ENCODE assay signal across 8 mouse cellular contexts in the genomic region with DNA sequence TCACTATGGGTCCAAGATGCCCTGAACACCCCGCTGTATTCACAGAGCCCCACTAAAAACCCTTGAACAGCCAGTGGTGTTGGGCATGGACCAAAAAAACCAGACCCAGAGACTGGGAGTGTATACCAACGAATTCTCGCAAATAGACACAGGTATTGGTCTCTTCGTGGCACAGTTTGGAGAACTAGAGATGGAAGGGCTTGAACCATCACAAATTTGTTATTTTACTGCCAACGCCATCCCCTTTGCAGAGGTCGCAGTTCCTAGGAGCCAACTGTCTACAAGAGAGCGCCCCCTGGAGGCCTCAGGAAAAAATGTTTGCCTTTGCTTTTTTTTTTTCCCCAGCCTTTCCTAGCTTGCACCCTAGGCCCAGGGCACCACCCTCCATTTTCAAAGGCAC.
DNase-seq lines count a peak whose midpoint lies in the region; ATAC-seq and TF ChIP-seq lines count a peak whose summit lies in the region.

No protein-coding gene starts in this region.

- H3K4me3 ChIP-seq in layer of hippocampus, adult 2 months = no peak overlapping the region
- H3K4me3 ChIP-seq in hindbrain, embryonic 10.5 days = no peak overlapping the region
- no peak overlapping the region for H3K4me3 ChIP-seq in lung, postnatal 0 days (ENCODE audit: low read depth, low read length)
- no peak overlapping the region for H3K4me3 ChIP-seq in stomach, embryonic 15.5 days (replicated peaks)

- no peak overlapping the region for H3K9ac ChIP-seq in lung, postnatal 0 days (replicated peaks; ENCODE audit: low read depth)
- H3K9ac ChIP-seq in stomach, embryonic 15.5 days = no peak overlapping the region

- H3K4me1 ChIP-seq in hindbrain, embryonic 10.5 days (replicated peaks) = peaks cover 36% of the 10 kb centered on the region
- 0 out of 2 replicates have a peak, but pooled peaks cover 3% of the 10 kb centered on the region for H3K4me1 ChIP-seq in lung, postnatal 0 days (ENCODE audit: insufficient read depth, low read depth, low read length)
- H3K4me1 ChIP-seq in stomach, embryonic 15.5 days = peaks cover 20% of the 10 kb centered on the region

- no peak for TF ChIP-seq EP300 in lung, postnatal 0 days (IDR thresholded peaks at IDR 0.05)

- no peak for DNase-seq in layer of hippocampus, adult 2 months (ENCODE audit: low spot score in 2 of 2)
- no peak for DNase-seq in layer of hippocampus, adult 8-10 months (ENCODE audit: low spot score in 2 of 2)
- peak; percentile 12 for DNase-seq in Muller cell, postnatal 12 days (ENCODE audit: inconsistent ontology term)
- DNase-seq in embryo, embryonic 10 days (ENCODE audit: low spot score) = peak; percentile 71
- DNase-seq in hindbrain, embryonic 10.5 days (ENCODE audit: low spot score) = peak; percentile 49
- DNase-seq in lung, postnatal 0 days (ENCODE audit: low spot score) = peak; percentile 62
- DNase-seq in frontal cortex, postnatal 14 days (ENCODE audit: low spot score in 2 of 2) = no peak

- no peaks in the 10 kb centered on the region for H3K36me3 ChIP-seq in hindbrain, embryonic 10.5 days
- no peaks in the 10 kb centered on the region for H3K36me3 ChIP-seq in lung, postnatal 0 days (ENCODE audit: insufficient read depth, low read length)
- no peaks in the 10 kb centered on the region for H3K36me3 ChIP-seq in stomach, embryonic 15.5 days

- WGBS in hindbrain, embryonic 10.5 days = 29% methylated on average over 7 of the region's 7 CpGs
- 41% methylated on average over 7 of the region's 7 CpGs for WGBS in lung, postnatal 0 days
- whole genome bisulfite sequencing in stomach, embryonic 15.5 days = 42% methylated on average over 7 of the region's 7 CpGs

- H3K4me2 ChIP-seq in lung, postnatal 0 days (replicated peaks; ENCODE audit: low read depth, low read length) = no peak overlapping the region
- H3K4me2 ChIP-seq in stomach, embryonic 15.5 days = no peak overlapping the region

- no peaks in the 10 kb centered on the region for H3K27me3 ChIP-seq in hindbrain, embryonic 10.5 days (ENCODE audit: insufficient read depth, poor library complexity, severe bottlenecking)
- no peaks in the 10 kb centered on the region for H3K27me3 ChIP-seq in lung, postnatal 0 days (replicated peaks; ENCODE audit: insufficient read depth, low read length)
- H3K27me3 ChIP-seq in stomach, embryonic 15.5 days (replicated peaks) = no peaks in the 10 kb centered on the region

- peak overlapping the region; percentile 95 for H3K27ac ChIP-seq in layer of hippocampus, adult 2 months
- peak overlapping the region; percentile 89 for H3K27ac ChIP-seq in hindbrain, embryonic 10.5 days
- 0 out of 2 replicates have a peak overlapping the region, but pooled peaks have one; percentile 7 for H3K27ac ChIP-seq in lung, postnatal 0 days (ENCODE audit: low read length)
- H3K27ac ChIP-seq in stomach, embryonic 15.5 days = peak overlapping the region; percentile 89

- peak; percentile 86 for TF ChIP-seq CTCF in layer of hippocampus, adult 2 months (conservative IDR thresholded peaks at IDR 0.05)
- TF ChIP-seq CTCF in lung, postnatal 0 days (IDR thresholded peaks at IDR 0.05) = peak; percentile 72

- no peaks in the 10 kb centered on the region for H3K9me3 ChIP-seq in hindbrain, embryonic 10.5 days
- no peaks in the 10 kb centered on the region for H3K9me3 ChIP-seq in lung, postnatal 0 days (ENCODE audit: low read length)
- H3K9me3 ChIP-seq in stomach, embryonic 15.5 days = no peaks in the 10 kb centered on the region

- no peak for ATAC-seq in lung, postnatal 0 days
- ATAC-seq in stomach, embryonic 15.5 days (ENCODE audit: insufficient read depth, low FRiP score, low read depth) = no peak

Comparison
In these comparisons a context has a peak if more than half of its experiments do, and no peak if none do; other contexts are left out.
1. DNase-seq: peak in Muller cell, postnatal 12 days (single experiment), embryo, embryonic 10 days (single experiment), hindbrain, embryonic 10.5 days (single experiment) and lung, postnatal 0 days (single experiment); none in layer of hippocampus, adult 2 months (0 of 2), layer of hippocampus, adult 8-10 months (0 of 2) and frontal cortex, postnatal 14 days (0 of 2).
2. H3K27ac ChIP-seq: peak in every context shown above with its lines; median percentile 95 in layer of hippocampus, adult 2 months; 89 in hindbrain, embryonic 10.5 days; 89 in stomach, embryonic 15.5 days; 7 in lung, postnatal 0 days.